Mouse (Mus musculus) left cerebral cortex, adult 9 months (tissue): Measurements from ENCODE around the gene Ppa1.

ENCODE experiments used
- DNase-seq, 2 experiments: peaks; one replicate each; pipeline ENCODE4 v3.0.0; 2022; ENCODE audit warnings: low spot score in 2 of 2

The Ppa1 gene

DNA sequence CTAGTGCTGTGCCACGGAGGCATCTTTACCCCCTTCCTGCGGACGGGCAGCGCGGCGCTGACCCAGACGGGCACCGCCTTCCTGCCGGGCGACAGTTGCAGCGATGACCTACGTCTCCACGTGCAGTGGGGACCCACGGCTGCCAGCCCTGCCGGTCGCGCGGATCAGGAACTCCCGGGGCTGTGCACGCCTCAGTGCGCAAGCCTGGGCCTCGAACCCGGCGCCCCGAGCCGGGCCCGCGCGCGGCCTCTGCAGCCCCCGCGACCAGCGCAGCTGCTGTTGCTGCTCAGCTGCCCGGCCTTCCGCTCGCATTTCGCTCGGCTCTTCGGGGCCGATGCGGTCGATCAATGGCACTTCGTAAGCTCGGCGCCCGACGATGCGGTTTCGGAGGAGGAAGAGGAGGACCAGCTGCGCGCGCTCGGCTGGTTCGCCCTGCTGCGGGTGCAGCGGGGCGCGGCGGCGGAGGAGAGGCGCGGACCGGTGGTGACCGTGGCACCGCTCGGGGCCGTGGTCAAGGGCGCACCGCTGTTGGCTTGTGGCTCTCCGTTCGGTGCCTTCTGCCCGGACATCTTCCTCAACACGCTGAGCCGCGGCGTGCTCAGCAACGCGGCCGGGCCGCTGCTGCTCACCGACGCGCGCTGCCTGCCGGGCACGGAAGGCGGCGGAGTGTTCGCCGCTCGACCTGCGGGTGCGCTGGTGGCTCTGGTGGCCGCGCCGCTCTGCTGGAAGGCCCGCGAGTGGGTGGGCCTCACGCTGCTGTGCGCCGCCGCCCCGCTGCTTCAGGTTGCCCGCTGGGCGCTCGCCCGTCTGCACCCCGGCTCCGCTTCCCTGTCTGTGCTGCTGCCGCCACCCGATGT, 47.6 kb downstream of the Ppa1 start:
- no peak for DNase-seq

DNA sequence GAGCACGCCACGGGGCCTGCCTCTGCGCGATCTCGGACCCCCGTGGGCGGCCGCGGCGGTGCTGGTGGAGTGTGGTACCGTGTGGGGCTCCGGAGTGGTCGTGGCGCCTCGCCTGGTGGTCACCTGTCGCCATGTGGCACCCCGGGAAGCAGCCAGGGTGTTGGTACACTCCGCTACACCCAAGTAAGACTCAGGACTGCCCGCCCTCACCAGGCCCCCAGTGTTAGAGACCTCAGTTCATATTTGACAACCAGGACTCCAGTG, 48.1 kb downstream of the Ppa1 start:
- no peak for DNase-seq

DNA sequence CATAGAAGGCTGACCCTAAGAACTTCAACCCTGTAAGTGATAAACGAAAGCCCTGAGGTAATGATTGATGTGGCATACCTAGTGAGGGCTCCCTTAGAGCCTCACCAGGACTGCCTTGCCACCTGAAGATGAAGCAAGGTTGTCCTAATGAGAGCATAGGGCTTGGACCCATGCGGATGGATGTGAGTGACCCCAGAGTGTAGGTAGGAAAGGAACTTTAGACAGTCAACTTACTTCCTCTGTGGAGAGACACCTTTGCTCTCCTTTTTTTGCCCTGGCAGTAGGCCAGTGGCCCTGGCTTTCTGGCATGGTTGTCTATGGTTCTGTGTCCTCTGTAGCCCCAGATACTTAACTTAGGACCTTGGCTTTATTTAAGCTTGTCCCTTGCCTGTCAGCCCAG, 48.7 kb downstream of the Ppa1 start:
- no peak for DNase-seq

DNA sequence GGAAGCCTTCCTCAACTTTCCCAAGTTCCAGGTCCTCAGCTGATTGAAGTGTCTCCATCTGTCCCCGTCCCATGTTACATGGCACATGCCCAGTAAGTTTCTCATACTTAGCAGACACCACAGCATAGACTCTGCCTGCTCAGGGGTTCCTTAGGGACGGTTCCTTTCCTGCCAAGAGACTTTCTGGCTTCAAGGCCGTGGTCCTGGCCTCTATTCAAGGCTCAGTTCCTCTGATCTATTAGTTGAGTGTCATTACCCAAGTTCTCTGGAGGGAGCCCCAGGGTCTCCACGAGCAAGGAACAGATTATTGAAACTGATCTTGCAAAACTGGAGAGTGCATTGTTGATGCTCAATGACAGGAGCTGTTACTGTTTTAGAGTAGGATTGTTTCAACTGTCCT, 56.3 kb downstream of the Ppa1 start:
- no peak for DNase-seq

DNA sequence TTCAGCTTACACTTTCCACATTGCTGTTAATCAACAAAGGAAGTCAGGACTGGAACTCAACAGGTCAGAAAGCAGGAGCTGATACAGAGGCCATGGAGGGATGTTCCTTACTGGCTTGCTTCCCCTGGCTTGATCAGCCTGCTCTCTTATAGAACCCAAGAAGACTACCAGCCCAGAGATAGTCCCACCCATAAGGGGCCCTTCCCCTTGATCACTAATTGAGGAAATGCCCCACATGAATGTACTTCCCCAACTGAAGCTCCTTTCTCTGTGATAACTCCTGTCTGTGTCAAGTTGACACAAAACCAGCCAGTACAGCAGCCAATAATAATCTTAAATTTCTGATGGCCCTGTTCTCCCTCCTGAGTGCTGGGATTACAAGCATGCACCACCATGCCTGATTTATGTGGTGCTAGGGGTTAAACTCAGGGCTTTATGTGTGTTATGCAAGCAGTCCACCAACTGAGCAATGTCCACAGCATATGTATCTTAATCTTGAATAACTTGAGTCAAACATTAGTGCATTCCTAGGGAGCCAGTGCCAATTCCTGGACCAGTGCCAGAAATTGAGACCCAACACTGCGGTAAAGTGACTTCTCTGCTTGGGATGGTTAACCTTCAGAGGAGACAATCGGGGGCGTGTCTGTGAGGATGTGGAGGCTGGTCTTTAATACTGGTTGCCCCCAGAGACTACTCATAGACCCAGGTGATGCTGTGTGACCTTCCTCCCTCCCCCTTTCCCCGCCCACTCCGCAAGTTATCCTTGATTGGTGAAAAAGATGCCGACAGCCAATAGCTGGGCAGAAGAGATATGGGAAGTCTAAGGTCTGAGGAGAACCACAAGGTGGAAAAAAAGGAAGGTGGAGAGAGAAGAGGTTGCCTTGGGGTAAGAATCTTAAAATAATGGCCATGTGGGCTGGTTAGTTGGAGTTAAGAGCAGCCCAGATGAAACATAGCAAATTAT, 58.3 kb downstream of the Ppa1 start:
- DNase-seq: no peak

DNA sequence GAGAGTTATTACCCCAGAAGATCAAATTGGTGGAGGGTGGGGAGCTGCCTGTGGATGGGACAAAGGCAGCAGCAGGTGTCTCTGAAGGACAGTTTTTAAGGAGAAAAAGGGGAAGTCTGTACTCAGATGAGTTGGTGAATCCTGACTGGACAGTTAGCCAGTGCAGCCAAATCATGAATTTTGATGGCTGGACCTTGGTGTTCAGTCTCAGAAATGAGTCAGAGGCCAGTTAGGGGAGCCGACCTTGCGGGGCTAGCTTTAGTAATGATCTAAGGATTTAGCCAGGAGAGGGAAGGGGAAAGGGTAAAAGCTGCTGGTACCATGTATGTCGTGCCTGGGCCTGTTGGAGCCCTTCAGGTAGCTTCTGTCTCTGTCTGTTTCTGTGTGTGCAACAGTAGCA, 65.2 kb downstream of the Ppa1 start:
- no peak for DNase-seq

DNA sequence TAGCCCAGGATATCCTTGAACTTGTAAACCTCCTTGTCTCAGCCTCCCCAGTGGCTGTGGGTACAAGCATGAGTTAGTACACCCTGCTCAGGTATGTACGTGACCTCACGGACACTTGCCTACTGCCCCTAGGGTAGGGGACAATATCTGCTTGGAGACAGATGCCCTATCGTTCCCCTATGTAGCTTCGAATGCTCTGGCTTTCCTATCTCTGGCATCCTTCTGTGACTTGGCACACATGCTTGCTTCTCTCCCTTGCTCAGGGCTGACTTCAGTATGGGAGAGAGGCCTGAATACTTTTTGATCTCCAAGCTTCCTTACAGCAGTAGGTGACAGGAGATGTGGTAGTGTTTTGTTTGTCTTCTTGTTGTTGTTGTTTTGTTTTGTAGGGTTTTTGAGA, 65.8 kb downstream of the Ppa1 start:
- DNase-seq: no peak

DNA sequence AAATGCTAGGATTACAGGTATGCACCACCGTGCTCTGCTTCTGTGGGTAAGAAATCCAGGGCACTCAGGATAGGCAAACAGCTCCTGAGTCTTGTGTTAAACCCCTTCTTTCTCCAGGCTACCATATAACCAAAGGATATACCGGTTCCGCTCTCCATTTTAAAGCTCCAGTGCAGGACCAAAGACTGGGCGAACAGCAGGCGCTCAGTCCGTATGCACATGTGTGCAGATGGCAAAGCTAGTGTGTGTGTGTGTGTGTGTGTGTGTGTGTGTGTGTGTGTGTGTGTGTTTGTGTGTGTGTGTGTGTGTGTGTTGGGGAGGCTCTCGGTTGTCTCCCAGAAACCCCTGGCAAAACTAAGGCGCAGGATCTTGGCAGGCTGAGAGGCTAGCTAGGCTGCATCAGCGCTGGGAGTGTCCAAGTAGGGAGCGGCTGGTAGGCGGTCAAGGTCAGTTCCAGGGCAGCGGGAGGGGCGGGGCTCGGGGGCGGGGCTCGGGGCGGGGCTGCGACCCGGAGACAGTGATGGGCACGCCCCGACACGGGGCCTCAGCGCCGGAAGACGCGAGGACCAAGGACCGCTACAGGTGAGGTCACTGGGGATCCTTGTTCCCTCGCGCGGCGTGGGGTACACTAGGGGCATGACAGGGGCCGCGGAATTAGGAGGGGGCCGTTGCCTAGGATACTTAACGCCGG, 66.6 kb downstream of the Ppa1 start, which contains the start of gene Aifm2:
TSS of gene Aifm2 (plus strand) at position 493 of the 691 bp plus-strand sequence.
- no peak for DNase-seq

DNA sequence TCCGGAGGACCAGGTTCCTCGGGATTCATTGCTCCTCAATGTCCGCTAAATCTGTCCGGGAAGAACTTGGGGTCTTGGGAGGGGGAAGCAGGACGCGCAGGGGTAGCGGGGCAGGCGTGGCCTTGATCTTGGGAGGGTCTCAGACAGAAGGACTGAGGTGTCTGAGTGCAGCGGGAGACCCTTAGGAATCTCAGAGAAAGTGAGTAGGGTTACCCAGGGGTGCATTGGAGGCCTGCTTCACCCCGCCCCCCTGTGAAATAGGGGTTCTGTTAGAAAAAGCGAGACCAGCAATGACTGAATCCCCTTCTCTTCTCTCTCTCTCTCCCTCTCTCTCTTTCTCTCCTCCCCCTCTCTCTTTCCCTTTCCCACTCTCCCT, 67.1 kb downstream of the Ppa1 start:
- no peak for DNase-seq

DNA sequence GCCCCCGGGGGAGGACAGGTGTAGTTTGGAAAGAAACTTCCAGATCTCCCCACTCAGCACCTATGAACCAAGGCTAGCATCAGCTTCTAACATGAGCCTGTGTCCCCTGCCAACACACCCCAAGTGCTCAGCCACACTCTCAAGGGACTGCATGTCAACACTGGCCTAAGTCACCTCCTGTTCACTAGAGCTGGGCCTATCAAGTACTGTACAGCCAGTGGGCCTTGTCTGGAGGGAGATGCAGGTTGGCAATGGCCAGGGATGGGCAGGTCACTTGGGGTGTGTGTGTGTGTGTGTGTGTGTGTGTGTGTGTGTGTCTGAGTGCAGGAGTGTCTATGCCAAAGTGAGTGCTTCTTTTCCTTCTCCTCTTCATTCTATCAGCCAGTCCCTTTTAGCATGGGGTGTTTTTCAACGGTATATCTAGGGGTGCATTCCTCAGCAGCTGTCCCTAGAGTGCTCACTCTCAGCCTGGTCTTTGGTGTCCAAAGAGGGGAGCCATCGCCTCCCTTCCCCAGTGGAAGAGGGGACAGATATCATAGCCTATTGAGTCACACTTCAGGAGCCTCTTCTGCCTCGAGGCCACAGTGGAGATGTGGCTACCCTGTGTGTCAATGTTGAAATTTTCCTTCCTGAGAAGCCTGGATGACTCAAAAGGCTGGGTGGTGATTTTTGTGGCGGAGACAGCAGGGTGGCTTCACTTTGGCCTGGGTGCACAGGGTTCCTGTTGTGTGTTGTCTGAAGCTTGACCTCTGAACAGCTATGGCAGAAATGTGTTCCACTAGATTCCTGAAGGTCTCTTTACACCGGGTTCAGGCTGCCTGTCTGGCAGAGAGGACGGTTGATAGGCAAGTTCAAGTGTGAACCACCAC, 67.9 kb downstream of the Ppa1 start:
- no peak for DNase-seq

DNA sequence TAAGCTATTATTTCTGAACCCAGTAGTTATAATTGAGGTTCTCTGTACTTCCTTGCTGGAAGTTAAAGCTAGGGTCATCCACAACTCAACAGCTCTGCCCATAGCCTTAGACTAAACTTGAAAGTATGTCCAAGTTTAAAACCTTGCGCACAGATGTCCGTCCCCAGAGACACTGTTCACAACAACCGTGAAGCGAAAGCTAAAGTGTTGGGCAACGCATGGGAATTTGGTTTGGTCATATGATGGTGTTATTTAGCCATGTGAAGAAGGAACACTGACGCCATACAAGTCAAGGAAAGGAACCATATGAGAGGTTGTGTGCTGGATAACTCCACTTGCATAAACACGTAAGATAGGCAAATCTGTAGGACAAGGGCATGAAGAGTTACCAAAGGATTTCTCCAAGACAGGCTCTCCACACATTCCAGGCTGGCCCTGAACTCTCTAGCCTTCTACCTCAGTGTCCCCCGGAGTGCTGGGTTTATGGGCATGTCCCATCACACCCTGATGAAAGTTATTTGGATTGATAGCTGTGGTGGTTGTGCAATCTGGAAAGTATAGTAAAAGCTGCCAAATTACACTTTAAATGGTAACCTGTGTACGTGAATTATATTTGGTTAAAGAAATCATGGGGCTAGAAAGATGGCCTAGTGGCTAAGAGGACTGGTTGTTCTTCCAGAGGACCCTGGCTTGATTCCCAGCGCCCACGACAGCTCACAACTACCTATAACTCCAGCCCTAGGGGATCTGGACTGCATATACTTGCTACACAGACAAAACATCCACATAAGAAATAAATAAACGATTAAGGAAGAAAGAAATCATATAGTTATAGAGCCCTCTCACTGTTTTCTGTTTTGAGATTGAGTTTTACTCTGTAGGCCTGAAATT, 69.3 kb downstream of the Ppa1 start:
- no peak for DNase-seq

DNA sequence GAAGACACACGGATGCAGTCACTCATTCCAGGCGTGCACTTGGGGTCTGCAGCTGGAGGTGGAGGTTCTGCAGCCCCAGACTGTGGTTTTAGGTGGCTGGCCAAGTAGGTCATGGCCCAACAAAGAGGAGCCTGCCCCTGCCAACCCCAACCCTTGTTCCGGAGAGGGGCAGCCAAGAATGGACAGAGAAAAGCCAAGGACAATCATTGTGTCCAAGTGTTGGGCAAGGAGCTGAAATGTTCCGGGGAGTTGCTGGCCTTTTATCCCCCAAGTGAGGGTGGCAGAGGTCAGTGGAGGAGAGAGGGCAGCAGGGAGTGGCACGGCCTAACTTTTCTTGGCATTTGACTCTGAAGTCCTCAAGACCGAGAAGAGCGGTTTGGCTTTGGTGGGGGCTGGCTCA, 72.0 kb downstream of the Ppa1 start:
- DNase-seq: no peak

DNA sequence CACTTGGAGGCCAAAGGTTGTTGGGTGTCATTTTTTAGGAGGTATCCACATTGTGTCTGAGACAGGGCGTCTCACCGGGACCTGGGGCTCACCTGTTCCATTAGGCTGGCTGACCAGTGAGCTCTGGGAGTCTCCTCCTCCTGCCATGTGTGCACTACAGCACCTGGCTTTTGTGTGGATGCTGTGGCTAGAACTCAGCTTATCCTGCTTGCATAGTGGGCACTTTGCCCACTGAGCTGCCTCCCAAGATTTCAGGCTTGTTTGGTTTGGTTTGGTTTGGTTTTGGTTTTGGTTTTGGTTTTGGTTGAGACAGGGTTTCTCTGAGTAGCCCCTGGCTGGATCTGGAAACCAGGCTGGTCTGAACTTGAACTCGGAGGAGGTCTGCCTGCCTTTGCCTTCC, 73.9 kb downstream of the Ppa1 start:
- DNase-seq: no peak

DNA sequence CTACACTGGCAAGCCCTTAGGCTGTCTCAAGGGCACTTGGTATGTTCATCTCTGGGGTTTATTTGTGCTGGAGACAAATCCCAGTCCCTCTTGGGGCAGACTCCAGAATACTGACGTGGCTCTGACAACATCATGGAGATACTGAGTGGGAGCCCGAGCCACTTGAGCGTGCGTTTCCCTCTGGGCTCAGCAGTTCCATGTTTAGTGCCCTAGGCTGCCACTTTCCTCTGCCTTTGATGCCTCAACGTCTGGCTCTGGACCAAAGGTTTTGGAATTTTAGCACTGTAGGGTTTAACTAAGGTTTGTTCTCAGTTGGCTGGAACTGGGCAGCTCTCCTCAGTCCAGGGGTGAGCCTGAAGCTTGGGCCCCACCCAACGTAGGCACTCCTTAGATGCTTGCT, 74.9 kb downstream of the Ppa1 start:
- DNase-seq: no peak
